Mouse (Mus musculus) ES-E14 (cell line): ENCODE measurements around the gene Twsg1. TPM values are rescaled to one million over a fixed set of nuclear protein-coding genes. Genes with fewer than 3 reads are reported as not detected.

Experiments used
- DNase-seq: peaks from one replicate; pipeline ENCODE4 v3.0.0-alpha.2; 2013; ENCODE audit warnings: low read depth, low spot score
- H3K27ac ChIP-seq: 2 replicates; pipeline ENCODE4 v1.5.1; 2012; ENCODE audit warnings: low read depth, mild to moderate bottlenecking, low read length, moderate library complexity, mixed read lengths; ENCODE audit not compliant: poor library complexity, insufficient read depth, severe bottlenecking
- H3K36me3 ChIP-seq: 2 replicates; pipeline ENCODE4 v1.6.1; 2012; ENCODE audit warnings: mild to moderate bottlenecking, low read length, moderate library complexity, mixed read lengths; ENCODE audit not compliant: control insufficient read depth, poor library complexity, insufficient read depth, severe bottlenecking
- H3K4me1 ChIP-seq, 2 experiments: fragments of 150-350 bp in 1 of 2; sonication (generic) in 1 of 2; 2 replicates each; pipeline ENCODE4 v1.6.1; 2012; ENCODE audit warnings: low read length in 2 of 2, mild to moderate bottlenecking in 1 of 2, mixed read lengths in 1 of 2; ENCODE audit not compliant: control insufficient read depth in 2 of 2, insufficient read depth in 2 of 2, poor library complexity in 1 of 2
- H3K4me3 ChIP-seq, 2 experiments: fragments of 150-350 bp in 1 of 2; sonication (generic) in 1 of 2; 2 replicates each; pipeline ENCODE4 v1.5.1; 2012; ENCODE audit warnings: low read length in 2 of 2, low read depth in 1 of 2, mild to moderate bottlenecking in 1 of 2, mixed read lengths in 1 of 2; ENCODE audit not compliant: insufficient read depth in 1 of 2, poor library complexity in 1 of 2, severe bottlenecking in 1 of 2
- H3K9ac ChIP-seq: 2 replicates; pipeline ENCODE4 v1.6.1; 2012; ENCODE audit warnings: low read depth, mild to moderate bottlenecking, low read length, mixed read lengths; ENCODE audit not compliant: poor library complexity, insufficient read depth, severe bottlenecking
- H3K9me3 ChIP-seq: fragments of 150-350 bp; sonication (generic); 2 replicates; pipeline ENCODE4 v1.6.1; 2012; ENCODE audit warnings: low read depth, mild to moderate bottlenecking, low read length; ENCODE audit not compliant: control insufficient read depth, insufficient read depth
- CHD2 ChIP-seq: IDR thresholded peaks from 2 replicates; pipeline ENCODE4 v1.6.1; 2014; ENCODE audit warnings: mild to moderate bottlenecking, low read depth, low read length, inconsistent platforms
- HCFC1 ChIP-seq: IDR thresholded peaks from 2 replicates; pipeline ENCODE4 v1.6.1; 2012; ENCODE audit warnings: low read length, inconsistent platforms, borderline replicate concordance; ENCODE audit not compliant: insufficient read depth
- MAFK ChIP-seq: IDR thresholded peaks from 2 replicates; pipeline ENCODE4 v1.6.1; 2014; ENCODE audit warnings: mild to moderate bottlenecking, low read depth, low read length, inconsistent platforms; ENCODE audit not compliant: insufficient read depth
- ZC3H11A ChIP-seq: IDR thresholded peaks from 2 replicates; pipeline ENCODE4 v1.6.1; 2012; ENCODE audit warnings: low read depth, mild to moderate bottlenecking, inconsistent platforms, low read length, borderline replicate concordance
- ZNF384 ChIP-seq: IDR thresholded peaks from 2 replicates; pipeline ENCODE4 v1.6.1; 2012; ENCODE audit warnings: low read depth, low read length, inconsistent platforms
- in situ Hi-C, 2 experiments: fragments of 600-800 bp; cut with MboI; formaldehyde crosslinking; loops; one replicate each; pipeline ENCODE4 v1.15.1; 2025; ENCODE audit warnings: low sequenced_read_pairs in 2 of 2, inconsistent platforms in 1 of 2; ENCODE audit not compliant: unreplicated experiment in 2 of 2
- total RNA-seq: library from RNA; depleted of rRNA; stranded (reverse); fragments of 300-350 nt; gene quantifications from 2 replicates; pipeline ENCODE4 v1.2.3, GENCODE M21; 2012

Gene Twsg1
- total RNA-seq, 1 experiment, result 34.2 TPM

DNA sequence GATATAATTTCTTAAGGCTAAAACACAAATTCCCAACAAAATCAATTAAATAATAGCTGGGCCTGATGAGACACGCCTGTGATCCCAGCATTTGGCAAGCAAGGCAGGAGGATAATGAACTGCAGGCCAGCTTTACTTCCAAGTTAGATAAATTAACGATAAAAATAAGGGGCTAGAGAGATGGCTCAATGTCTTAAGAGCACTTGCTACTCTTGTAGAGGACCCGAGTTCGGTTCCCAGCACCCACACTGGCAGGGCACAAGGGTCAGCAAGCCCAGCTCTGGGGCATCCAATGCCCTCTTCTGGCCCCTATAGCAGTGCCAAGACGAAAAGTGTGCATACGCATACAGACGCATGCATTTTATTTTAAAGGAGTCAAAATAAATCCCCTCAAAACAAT is 843 bp downstream of the Twsg1 start:
- TF ChIP-seq ZNF384, result no peak
- no peak for TF ChIP-seq ZC3H11A
- TF ChIP-seq MAFK, result no peak
- no peak for TF ChIP-seq CHD2
- no peak for TF ChIP-seq HCFC1
- Histone ChIP-seq H3K27ac (no peak overlapping the region), H3K36me3 (peaks cover 7% of the 10 kb centered on the region; the same call in 1 of the 2 replicates), H3K9ac (no peak overlapping the region; the same call in 1 of the 2 replicates), H3K4me3 (peak overlapping the region; percentile 85 to 97), H3K4me1 (peaks cover 0 to 16% of the 10 kb centered on the region in 2 experiments; a peak in 2 of 4 replicates), H3K9me3 (no peaks in the 10 kb centered on the region)
- in situ Hi-C loops, result no loop called here
- no peak for DNase-seq

DNA sequence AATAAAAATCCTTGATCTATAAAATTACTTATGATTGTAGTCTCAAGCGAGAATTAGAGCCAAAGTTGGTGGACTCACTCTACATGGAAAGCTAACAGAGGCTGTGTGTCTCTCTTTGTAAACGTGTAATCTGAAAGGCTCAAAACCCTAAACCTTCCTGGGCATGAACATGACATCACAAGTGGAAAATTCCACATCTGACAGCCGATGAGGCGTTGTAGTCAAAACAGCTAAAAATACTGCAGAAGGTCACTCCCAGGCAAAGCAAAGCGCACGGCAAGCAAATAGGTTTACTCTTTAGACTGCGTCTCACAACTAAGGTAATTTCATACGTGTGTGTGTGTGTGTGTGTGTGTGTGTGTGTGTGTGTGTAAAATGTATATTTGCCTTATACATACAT is 3.7 kb downstream of the Twsg1 start:
- Histone ChIP-seq H3K27ac (no peak overlapping the region), H3K9ac (no peak overlapping the region), H3K36me3 (peaks cover 7% of the 10 kb centered on the region; the same call in 1 of the 2 replicates), H3K9me3 (no peaks in the 10 kb centered on the region), H3K4me3 (no peak overlapping the region), H3K4me1 (peaks cover 3 to 10% of the 10 kb centered on the region in 2 experiments; a peak in 3 of 4 replicates)
- in situ Hi-C loops, result no loop called here
- TF ChIP-seq MAFK (no peak), ZC3H11A (no peak), ZNF384 (no peak), HCFC1 (no peak), CHD2 (no peak)
- DNase-seq, result no peak

DNA sequence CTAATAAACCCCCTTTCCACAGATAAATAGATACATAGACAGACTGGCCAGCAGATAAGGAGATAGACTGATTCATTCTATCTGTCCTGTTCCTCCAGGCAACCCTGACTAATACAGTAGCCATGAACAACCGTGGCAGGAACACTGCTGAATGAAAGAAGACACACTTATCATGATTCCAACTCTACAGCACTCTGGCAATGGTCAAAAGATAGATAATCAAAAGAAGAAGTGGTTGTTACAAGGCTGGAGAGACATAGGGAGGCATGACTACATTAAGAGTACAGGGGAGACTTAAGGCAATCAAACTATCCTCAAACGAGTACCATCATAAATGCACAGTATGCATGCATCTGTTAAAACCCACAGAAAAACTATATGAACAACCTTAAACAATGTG is 5.6 kb downstream of the Twsg1 start:
- no peak for DNase-seq
- Histone ChIP-seq H3K9ac (no peak overlapping the region), H3K4me3 (no peak overlapping the region), H3K36me3 (peaks cover 7% of the 10 kb centered on the region; the same call in 1 of the 2 replicates), H3K4me1 (peaks cover 7 to 16% of the 10 kb centered on the region in 2 experiments; a peak in 3 of 4 replicates), H3K27ac (no peak overlapping the region), H3K9me3 (no peaks in the 10 kb centered on the region)
- in situ Hi-C loops, result no loop called here
- TF ChIP-seq MAFK (no peak), ZNF384 (no peak), CHD2 (no peak), ZC3H11A (no peak), HCFC1 (no peak)

DNA sequence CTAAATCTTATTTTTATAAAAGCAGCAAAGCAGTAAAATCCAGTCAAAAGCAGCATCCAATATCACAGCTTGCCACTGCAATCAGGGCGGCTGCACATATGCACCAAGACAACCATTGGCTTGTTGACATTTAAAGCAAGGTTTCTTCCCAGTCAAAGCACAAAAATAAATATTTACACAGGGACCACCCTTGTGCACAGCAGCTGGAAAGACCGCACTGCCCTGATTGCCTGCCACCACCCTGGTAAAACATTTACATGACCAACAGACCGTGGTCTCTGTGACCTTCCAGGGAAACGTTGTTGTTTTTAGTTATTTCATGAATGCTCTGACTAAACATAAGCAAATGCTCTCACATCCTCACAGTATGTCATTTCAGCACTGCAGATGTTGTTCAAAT is 8.6 kb downstream of the Twsg1 start:
- H3K36me3 ChIP-seq, result peaks cover 2% of the 10 kb centered on the region; the same call in 1 of the 2 replicates

More for the DNA sequence above, 8.6 kb downstream of the Twsg1 start:
- no peak overlapping the region; the same call in 1 of the 2 replicates for H3K27ac ChIP-seq
- peaks cover 7 to 14% of the 10 kb centered on the region in 2 experiments; a peak in 2 of 4 replicates for H3K4me1 ChIP-seq
- no peaks in the 10 kb centered on the region for H3K9me3 ChIP-seq
- no peak overlapping the region for H3K9ac ChIP-seq
- H3K4me3 ChIP-seq, result no peak overlapping the region
- in situ Hi-C loops, result no loop called here
- no peak for DNase-seq
- TF ChIP-seq MAFK (no peak), CHD2 (no peak), ZC3H11A (no peak), HCFC1 (no peak), ZNF384 (no peak)
